In genomic region chr4:130198694-130199670, GRCm38 (mm10) we compare ENCODE assay signal across 8 mouse cellular contexts. TPM values are rescaled to one million over a fixed set of nuclear protein-coding genes. Genes with fewer than 3 reads are reported as not detected.
A peak's percentile ranks its signal among the peaks of the same experiment; 100 is the strongest.
DNase-seq lines count a peak whose midpoint lies in the region; ATAC-seq and TF ChIP-seq lines count a peak whose summit lies in the region.

No protein-coding gene starts in this region.

- 13% methylated on average over 35 of the region's 35 CpGs for WGBS in hindbrain, postnatal 0 days

- H3K4me1 ChIP-seq in hindbrain, postnatal 0 days (ENCODE audit: insufficient read depth, low read length), result 0 out of 2 replicates have a peak, but pooled peaks cover 2% of the 10 kb centered on the region

- peak; percentile 92 for ATAC-seq in common myeloid progenitor, adult 5-6 weeks (replicated peaks; ENCODE audit: low read depth, poor library complexity, severe bottlenecking)
- peak; percentile 73 for ATAC-seq in hindbrain, postnatal 0 days
- peak; percentile 93 for ATAC-seq in megakaryocyte, adult 5-6 weeks (ENCODE audit: poor library complexity, severe bottlenecking)

- no peaks in the 10 kb centered on the region for H3K27me3 ChIP-seq in hindbrain, postnatal 0 days (ENCODE audit: insufficient read depth, low read length)

- TF ChIP-seq CTCF in gastrocnemius, adult 2 months (IDR thresholded peaks at IDR 0.05), result peak; percentile 98; the same call in 1 of the 2 replicates
- TF ChIP-seq CTCF in hindbrain, postnatal 0 days (IDR thresholded peaks at IDR 0.05; ENCODE audit: low read depth), result peak; percentile 99
- TF ChIP-seq CTCF in left cerebral cortex, adult 2 months (IDR thresholded peaks at IDR 0.05), result peak; percentile 96

- peak overlapping the region; percentile 72 for H3K4me2 ChIP-seq in hindbrain, postnatal 0 days (ENCODE audit: low read depth, low read length)

- H3K9ac ChIP-seq in hindbrain, postnatal 0 days (replicated peaks; ENCODE audit: low read length), result peak overlapping the region; percentile 30; the same call in 1 of the 2 replicates

- no peak overlapping the region for H3K27ac ChIP-seq in gastrocnemius, adult 2 months
- no peak overlapping the region for H3K27ac ChIP-seq in hindbrain, postnatal 0 days
- H3K27ac ChIP-seq in left cerebral cortex, adult 2 months, result peak overlapping the region; percentile 77

- intact Hi-C loops in gastrocnemius, adult 2 months (cut with DNase I), result loop anchor here (1.0 kb wide), 3 partner anchors 47 to 335 kb away; no protein-coding TSS in a partner anchor
- intact Hi-C loops in left cerebral cortex, adult 2 months (cut with DNase I), result loop anchor here (1.0 to 2.0 kb wide), 3 partner anchors 48 to 335 kb away; no protein-coding TSS in a partner anchor

- no peaks in the 10 kb centered on the region for H3K9me3 ChIP-seq in hindbrain, postnatal 0 days (ENCODE audit: low read length)

- peak; percentile 92 for DNase-seq in ZHBTc4 (ENCODE audit: low read depth, low spot score)
- DNase-seq in gastrocnemius, adult 2 months, result peak; percentile 85
- peak; percentile 90 for DNase-seq in hindbrain, postnatal 0 days (ENCODE audit: low spot score)
- peak; percentile 85 to 93 for DNase-seq in left cerebral cortex, adult 2 months (ENCODE audit: extremely low spot score in 1 of 2, low spot score in 2 of 2)
- peak; percentile 85 for DNase-seq in right cerebral cortex, adult 18-20 months
- DNase-seq in urinary bladder, adult 2 months (ENCODE audit: low spot score), result peak; percentile 82

- H3K4me3 ChIP-seq in gastrocnemius, adult 2 months, result peak overlapping the region; percentile 67
- peak overlapping the region; percentile 30 for H3K4me3 ChIP-seq in hindbrain, postnatal 0 days (ENCODE audit: low read length)
- peak overlapping the region; percentile 54 for H3K4me3 ChIP-seq in left cerebral cortex, adult 2 months

- no peaks in the 10 kb centered on the region for H3K36me3 ChIP-seq in hindbrain, postnatal 0 days (ENCODE audit: insufficient read depth, low read length)

RNA-seq across cellular contexts. Expression of gene Gm853, which starts 23.2 kb away (rescaled TPM):
- not detected in 2 replicates for total RNA-seq in common myeloid progenitor, adult 5-6 weeks (2017)
- total RNA-seq in gastrocnemius, adult 2 months (2021), result not detected
- total RNA-seq in hindbrain, postnatal 0 days (2014; rRNA removed), result 0.68 and 2.0 TPM in 2 replicates
- 1.3 and 1.8 TPM in 2 replicates for polyA plus RNA-seq in hindbrain, postnatal 0 days (2015; fragmentation: Nextera tagmentation; extraction: Ambion mirVana)
- not detected for total RNA-seq in left cerebral cortex, adult 2 months (2021)
- total RNA-seq in megakaryocyte, adult 5-6 weeks (2015), result not detected in 2 replicates
- total RNA-seq in megakaryocyte, adult 5-6 weeks (2017), result not detected in 2 replicates
- polyA plus RNA-seq in urinary bladder, adult 2 months (2012; rRNA removed), result not detected in 2 replicates

RNA-seq across cellular contexts. Expression of gene Tinagl1, which starts 24.1 kb away (rescaled TPM):
- 3.5 and 4.8 TPM in 2 replicates for total RNA-seq in common myeloid progenitor, adult 5-6 weeks (2017)
- 10 to 100 TPM; 18.7 to 45.2 TPM for total RNA-seq in gastrocnemius, adult 2 months (2021)
- 15.1 and 15.5 TPM in 2 replicates for total RNA-seq in hindbrain, postnatal 0 days (2014; rRNA removed)
- polyA plus RNA-seq in hindbrain, postnatal 0 days (2015; fragmentation: Nextera tagmentation; extraction: Ambion mirVana), result 7.2 and 7.6 TPM in 2 replicates
- total RNA-seq in left cerebral cortex, adult 2 months (2021), result 10 to 100 TPM; 13.3 to 17.0 TPM
- 11.4 and 12.3 TPM in 2 replicates for total RNA-seq in megakaryocyte, adult 5-6 weeks (2015)
- total RNA-seq in megakaryocyte, adult 5-6 weeks (2017), result 8.3 and 13.7 TPM in 2 replicates
- polyA plus RNA-seq in urinary bladder, adult 2 months (2012; rRNA removed), result 514 and 535 TPM in 2 replicates

RNA-seq across cellular contexts. Expression of gene Hcrtr1, which starts 59.8 kb away (rescaled TPM):
- not detected in 2 replicates for total RNA-seq in common myeloid progenitor, adult 5-6 weeks (2017)
- not detected for total RNA-seq in gastrocnemius, adult 2 months (2021)
- 16.9 and 24.2 TPM in 2 replicates for total RNA-seq in hindbrain, postnatal 0 days (2014; rRNA removed)
- 11.3 and 12.1 TPM in 2 replicates for polyA plus RNA-seq in hindbrain, postnatal 0 days (2015; fragmentation: Nextera tagmentation; extraction: Ambion mirVana)
- total RNA-seq in left cerebral cortex, adult 2 months (2021), result 1 to 10 TPM; 1.7 to 2.1 TPM
- not detected in 2 replicates for total RNA-seq in megakaryocyte, adult 5-6 weeks (2015)
- not detected in 2 replicates for total RNA-seq in megakaryocyte, adult 5-6 weeks (2017)
- 18.8 and 20.0 TPM in 2 replicates for polyA plus RNA-seq in urinary bladder, adult 2 months (2012; rRNA removed)
